Mouse (Mus musculus): ENCODE measurements at regions not wholly inside any gene's neighbourhood (a gene's known extent, or its start where the extent isn't known, plus 50 kb on each side); places are given as distances from the start of the nearest gene placed in this dataset.

GRCm38 (mm10) chr3:143090316-143090715 is 208.5 kb upstream of the Pkn2 start:
- TF ChIP-seq CTCF (IDR thresholded peaks at IDR 0.05; ENCODE audit: low read depth): no peak
- TF ChIP-seq EP300 (IDR thresholded peaks at IDR 0.05; ENCODE audit: low read depth): no peak

Data from liver, postnatal 0 days (tissue).